Mouse (Mus musculus) T-cell, adult 2 months (primary cell): Measurements from ENCODE around the gene Rps6ka1.

Source experiments
- DNase-seq: peaks from one replicate; pipeline ENCODE4 v3.0.0; 2022; ENCODE audit warnings: low spot score

Gene Rps6ka1

DNA sequence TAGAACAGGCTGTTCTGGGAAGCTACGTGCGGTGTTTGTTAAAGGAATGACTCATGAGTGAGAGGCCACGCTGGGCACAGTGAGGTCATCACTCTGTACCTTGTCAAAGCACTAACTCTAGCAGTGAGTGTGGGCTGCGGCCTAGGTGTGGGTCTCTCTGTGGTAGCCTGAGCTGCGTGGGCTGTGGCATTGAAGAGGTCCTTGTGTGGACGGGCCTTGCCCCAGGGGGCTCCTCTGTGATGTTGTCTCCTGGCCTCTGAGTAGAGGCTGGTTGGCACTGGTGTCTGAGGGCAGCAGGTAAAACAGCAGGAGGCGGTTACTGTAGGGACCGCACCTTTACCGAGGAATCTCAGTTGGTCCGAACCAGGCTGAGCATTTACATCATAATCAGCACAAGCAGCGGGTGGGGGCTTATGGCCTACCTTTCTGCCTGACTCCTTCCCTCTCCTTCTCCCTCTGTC lies 9.9 kb upstream of the Rps6ka1 start:
- no peak for DNase-seq

GRCm38 (mm10) chr4:133896984-133897383 lies 9.4 kb upstream of the Rps6ka1 start:
- DNase-seq: no peak

GRCm38 (mm10) chr4:133896002-133896401 lies 8.4 kb upstream of the Rps6ka1 start:
- DNase-seq: no peak

DNA sequence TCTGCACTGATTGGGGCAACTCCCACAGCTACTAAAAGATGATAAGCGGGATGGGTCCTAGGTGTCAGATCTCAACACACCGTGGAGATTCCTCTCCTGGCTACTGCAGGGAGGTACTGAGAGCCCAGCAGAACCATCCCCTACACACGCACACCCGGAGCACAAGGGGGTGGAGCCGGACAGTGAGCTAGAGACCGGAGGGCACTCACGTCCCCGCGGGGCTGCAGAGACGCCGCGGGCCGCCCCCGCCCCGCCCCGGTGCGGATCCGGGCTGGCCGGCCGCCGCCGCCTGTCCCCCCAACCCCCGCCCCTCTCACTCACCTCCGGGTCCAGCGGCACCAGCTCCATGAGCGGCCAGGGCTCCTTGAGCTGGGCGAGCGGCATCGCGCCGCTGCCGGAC lies 348 bp downstream of the Rps6ka1 start:
- DNase-seq: no peak

- DNase-seq: no peak
These were observed 1.6 kb downstream of the Rps6ka1 start for GRCm38 (mm10) chr4:133885991-133886501.

- DNase-seq: no peak
These were observed 2.3 kb downstream of the Rps6ka1 start for GRCm38 (mm10) chr4:133885331-133885730.

DNA sequence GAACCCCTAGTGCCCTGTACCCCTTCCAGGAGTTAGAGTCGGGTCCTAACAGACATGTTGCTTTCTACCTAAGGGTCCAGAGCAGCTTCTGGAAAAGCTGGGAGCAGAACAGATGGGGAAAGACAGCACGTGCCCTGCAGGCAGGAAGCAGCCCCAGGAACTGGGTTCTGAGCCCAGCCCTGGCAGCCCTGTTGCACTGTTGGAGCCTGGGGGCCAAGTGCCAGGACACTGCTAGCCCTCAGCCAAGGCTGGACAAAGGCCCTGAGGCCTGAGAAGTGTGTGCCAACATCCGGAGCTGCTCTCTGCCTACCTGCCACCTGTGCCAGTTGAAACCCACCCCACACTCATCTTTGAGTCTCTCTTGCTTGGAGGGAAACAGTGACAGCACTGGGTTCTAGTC lies 2.7 kb downstream of the Rps6ka1 start:
- no peak for DNase-seq

DNA sequence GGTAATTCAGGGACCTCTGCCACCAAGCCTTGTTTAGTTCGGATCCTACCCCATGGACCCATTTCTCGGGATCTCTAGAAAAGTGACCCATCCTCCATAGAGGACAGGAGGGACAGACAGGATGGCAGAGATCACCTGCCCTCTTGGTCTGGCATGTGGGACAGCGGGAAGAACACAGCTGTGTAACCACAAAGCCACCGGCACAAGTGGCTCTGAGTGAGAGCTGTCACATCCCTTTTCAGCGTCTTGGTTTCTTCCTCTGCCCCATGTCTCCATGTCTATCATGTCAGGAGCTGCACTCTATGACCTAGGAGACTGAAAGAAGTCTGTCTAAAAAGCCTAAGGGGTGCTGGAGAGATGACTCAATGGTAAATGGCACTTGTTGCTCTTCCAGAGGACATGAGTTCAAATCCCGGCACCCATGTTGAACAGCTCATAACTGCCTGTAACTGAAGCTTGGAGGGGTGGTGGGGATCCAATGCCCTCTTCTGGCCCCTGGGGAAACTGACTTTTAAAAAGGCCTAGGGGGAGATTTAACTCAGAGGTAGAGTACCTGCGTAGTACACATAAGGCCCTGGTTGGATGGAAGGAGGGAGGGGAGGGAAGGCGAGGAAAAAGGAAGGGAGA lies 3.4 kb downstream of the Rps6ka1 start:
- no peak for DNase-seq

- no peak for DNase-seq
These were observed 5.7 kb downstream of the Rps6ka1 start for GRCm38 (mm10) chr4:133881851-133882250.

- no peak for DNase-seq
These were observed 6.2 kb downstream of the Rps6ka1 start for GRCm38 (mm10) chr4:133881399-133881798.

DNA sequence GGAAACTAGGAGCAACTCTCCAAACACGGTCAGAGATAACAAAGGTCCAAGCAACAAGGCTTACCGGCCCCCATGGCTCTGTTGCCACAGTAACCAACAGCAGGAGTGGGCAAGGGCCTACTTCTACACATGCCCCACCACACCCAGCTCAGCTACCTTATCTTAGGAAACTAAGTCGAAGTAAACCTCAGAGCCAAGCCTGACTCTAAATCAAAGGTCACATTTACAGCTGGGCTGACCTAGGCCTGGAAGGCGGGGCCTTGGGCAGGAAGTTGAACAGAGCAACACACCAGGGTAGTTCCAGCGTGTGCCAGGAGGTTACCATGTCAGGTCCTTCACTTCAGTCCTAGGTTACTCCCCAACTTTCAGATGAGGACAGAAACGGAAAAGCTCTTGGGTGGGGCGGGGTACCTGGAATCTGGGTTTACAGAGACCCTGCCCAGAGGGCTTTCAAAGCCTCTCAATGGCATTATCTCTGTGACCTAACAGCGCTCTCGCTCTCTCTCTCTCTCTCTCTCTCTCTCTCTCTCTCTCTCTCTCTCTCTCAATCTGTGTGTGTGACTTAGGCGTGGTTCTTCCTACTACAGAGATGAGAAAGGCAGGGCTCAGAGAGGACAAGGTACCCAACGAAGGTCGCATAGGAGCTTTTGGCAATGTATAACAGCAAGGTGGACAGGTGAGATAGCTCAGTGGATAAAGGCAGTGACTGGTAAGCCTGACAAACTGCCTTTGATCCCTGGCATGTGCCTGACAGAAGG lies 8.3 kb downstream of the Rps6ka1 start:
- DNase-seq: peak; percentile 80

DNA sequence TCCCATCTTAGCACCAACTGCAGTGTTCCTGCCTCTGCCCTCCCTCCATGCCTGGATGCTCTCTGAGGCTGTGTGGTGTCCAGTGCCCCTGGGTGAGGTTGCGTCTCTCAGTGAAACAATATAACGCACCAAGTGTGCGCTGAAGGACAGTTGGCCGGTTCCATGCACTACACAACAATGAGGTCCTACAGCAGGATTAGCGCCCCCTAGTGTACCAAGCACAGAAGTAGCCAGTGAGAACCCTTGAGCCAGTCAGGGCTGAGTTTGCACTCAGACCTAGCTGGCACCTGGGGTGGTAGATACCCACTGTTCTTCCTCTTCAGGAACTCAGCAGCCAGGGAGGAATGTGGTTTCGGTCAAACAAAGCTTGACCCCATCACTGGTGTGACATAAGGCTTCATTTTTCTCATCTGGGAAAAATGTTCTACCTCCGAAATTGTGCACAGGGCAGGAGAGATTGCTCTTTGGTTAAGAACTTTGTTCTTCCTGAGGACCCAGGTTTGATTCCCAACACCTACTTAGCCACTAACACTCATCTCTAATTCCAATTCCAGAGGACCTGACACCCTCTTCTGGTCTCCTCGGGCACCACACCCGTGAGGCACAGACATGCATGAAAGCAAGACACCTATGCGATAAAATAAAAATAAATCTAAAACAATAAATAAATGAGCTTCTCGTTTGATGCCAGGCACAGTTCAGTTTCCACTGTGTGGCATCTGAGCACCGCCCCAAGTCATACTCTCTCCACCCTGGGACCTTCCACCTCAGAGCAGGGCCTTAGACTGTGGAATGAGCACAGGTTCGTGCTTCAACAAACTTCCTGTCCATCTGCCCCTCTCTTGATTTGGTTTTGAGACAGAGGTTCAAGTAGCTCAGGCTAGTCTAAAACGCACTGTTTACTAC lies 9.5 kb downstream of the Rps6ka1 start:
- peak; percentile 31 for DNase-seq

DNA sequence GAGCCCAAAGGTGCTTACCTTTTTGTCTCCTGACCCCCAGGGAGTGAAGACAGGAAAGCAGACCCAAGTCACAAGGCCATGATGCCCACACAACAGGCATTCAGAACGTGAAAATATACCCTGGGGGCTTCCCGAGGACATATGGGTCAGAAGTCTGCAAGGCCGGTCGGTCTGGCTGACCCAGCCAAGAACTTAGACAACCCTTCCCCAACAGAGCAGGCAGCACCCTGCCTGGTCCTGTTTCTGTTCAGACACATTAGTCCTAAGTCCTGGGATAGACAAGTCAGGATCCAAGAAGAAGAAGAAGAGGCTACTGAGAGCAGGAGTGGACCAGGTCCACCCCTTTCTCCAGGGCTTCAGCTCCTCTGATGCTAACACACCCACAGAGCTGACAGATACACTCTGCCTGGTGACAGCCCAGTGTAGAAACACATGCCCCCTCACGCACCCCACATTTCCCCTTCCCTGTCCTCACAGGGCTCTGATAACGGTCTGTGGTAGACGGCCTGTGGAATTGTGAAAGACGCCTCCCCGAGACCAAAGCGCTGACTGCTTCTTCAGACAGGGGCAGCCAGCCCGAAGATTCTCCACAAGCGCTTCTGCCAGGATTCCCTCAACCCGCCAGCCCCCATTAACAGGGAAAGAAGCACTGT lies 12.6 kb downstream of the Rps6ka1 start:
- DNase-seq: no peak

- DNase-seq: no peak
These were observed 13.4 kb downstream of the Rps6ka1 start for GRCm38 (mm10) chr4:133873926-133874864.

GRCm38 (mm10) chr4:133873431-133873851 lies 14.2 kb downstream of the Rps6ka1 start:
- DNase-seq: no peak

DNA sequence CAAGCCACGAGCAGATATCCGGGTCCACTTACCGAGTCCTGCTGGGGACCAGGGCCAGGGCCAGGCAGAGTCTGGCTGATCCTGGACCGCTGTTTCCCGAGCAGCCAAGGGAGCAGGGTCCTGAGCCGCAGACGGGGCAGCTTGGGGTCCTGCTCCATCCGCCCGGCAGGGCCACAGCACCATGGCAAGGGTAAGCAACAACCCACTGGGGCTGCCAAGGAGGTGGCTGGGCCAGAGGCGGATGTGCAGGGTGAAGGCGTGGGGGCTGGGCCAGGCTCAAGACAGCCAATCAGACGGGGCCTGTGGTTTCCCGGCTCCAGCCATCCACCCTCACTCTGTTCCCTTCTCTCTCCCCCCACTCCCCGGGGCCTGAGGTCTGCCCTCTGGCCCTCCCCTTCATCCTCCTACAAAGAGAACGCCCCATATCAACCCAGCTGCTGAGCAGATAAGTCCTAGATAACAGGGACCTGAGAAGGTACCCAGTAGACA lies 14.7 kb downstream of the Rps6ka1 start:
- peak; percentile 75 for DNase-seq

DNA sequence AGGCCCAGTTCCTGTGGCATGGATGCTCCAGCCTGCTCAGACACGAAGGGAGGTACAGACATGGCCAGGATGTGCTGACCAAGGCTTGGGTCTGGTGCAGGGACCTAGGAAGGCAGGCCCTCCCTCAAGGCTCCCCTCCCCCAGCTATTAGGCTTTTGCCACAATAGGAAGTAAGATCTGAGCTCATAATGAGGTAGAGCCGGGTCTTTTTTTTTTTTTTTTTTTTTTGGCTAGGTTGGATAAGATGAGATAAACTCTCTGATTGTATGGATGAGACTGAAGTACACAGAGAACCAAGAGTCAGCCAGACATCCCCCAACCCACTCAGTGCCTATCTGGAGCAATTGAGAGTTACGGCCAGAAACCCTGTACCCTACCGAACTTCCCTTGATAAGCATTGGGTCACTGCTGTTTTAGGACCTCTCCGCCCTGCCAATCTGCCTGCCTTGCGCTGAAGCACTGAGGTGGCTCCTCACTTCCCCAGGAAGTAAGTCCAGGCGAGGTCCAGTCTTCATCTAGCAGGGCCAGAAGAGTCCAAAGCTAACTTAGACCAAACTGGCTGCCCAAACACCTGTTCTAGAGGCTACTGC lies 15.3 kb downstream of the Rps6ka1 start:
- no peak for DNase-seq

DNA sequence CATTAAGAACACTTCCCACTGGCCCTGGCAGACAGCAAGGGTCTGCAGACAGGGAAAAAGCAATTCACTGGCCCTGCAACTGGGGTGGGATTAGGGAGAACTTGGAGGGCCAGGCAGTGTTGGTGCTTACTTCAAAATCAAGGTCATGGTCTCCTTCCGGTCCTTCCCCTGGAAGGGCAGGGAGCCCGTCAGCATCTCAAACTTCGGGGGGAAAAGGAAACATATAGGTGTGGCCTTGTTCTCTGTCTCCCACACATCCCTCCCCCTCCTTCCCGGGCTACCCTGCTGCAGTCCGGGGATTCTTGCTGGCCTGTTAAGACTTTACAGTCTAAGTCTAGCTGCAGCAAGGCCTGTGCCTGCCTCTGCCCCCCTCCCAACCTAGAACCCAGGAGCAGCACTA lies 22.4 kb downstream of the Rps6ka1 start:
- DNase-seq: no peak

DNA sequence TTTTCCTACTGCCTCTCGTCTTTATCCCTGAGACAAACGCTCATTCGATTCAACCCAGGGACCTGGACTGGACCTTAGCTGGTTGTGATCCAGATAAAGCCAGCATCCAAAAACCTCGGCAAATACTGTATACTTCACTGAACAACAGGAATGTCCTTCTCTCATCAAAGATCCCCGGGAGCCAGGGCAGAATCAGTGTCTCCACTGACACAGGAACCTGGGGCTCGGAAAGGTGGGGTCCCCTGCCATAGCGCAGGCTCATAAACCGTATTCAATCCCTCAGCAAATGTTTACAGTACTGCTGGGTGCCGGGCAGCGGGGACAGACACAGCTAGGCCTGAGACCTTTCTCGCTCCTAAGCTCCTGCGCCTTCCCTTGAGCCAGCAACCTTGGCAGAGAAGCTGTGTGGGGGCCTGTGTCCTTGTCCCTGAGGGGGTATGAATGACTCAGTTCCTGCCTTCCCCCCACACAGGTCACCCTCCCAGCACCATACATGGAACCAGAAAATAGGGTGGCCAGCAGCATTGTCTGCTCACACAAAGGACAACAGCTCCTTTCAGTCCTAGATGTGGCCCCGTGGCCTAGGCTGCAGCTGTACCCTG lies 23.1 kb downstream of the Rps6ka1 start:
- DNase-seq: no peak
